Mouse (Mus musculus): ENCODE results near the gene Tep1. TPM values are rescaled to one million over a fixed set of nuclear protein-coding genes. Genes with fewer than 3 reads are reported as not detected.

The Tep1 gene
- polyA plus RNA-seq, 1 experiment: 9.3 TPM

- Histone ChIP-seq H3K27me3 (ENCODE audit: control insufficient read depth, insufficient read depth, low read length) (no peaks in the 10 kb centered on the region), H3K36me3 (ENCODE audit: control insufficient read depth, insufficient read depth, low read length) (no peaks in the 10 kb centered on the region; the same call in 1 of the 2 replicates), H3K27ac (ENCODE audit: control insufficient read depth, insufficient read depth, low read depth, low read length) (peak overlapping the region; percentile 65; the same call in 1 of the 2 replicates), H3K4me3 (ENCODE audit: control insufficient read depth, low read depth, low read length) (peak overlapping the region; percentile 94), H3K4me1 (ENCODE audit: control insufficient read depth, insufficient read depth, low read length) (no peaks in the 10 kb centered on the region; the same call in 1 of the 2 replicates)
- TF ChIP-seq CTCF (IDR thresholded peaks at IDR 0.05; ENCODE audit: control insufficient read depth, insufficient read depth, insufficient replicate concordance, low read depth, low read length) (no peak), POLR2A (IDR thresholded peaks at IDR 0.05; ENCODE audit: control insufficient read depth, low read depth, low read length) (peak; percentile 85)
Observed at GRCm38 (mm10) chr14:50795261-50795935, 75.0 kb downstream of the Tep1 start.

- TF ChIP-seq CTCF (IDR thresholded peaks at IDR 0.05; ENCODE audit: control insufficient read depth, insufficient read depth, insufficient replicate concordance, low read depth, low read length) (no peak), POLR2A (IDR thresholded peaks at IDR 0.05; ENCODE audit: control insufficient read depth, low read depth, low read length) (no peak)
- Histone ChIP-seq H3K4me1 (ENCODE audit: control insufficient read depth, insufficient read depth, low read length) (no peaks in the 10 kb centered on the region), H3K27ac (ENCODE audit: control insufficient read depth, insufficient read depth, low read depth, low read length) (no peak overlapping the region), H3K27me3 (ENCODE audit: control insufficient read depth, insufficient read depth, low read length) (no peaks in the 10 kb centered on the region), H3K4me3 (ENCODE audit: control insufficient read depth, low read depth, low read length) (no peak overlapping the region), H3K36me3 (ENCODE audit: control insufficient read depth, insufficient read depth, low read length) (no peaks in the 10 kb centered on the region; the same call in 1 of the 2 replicates)
Observed at GRCm38 (mm10) chr14:50788157-50788556, 82.2 kb downstream of the Tep1 start.

GRCm38 (mm10) chr14:50785251-50785637 lies 85.1 kb downstream of the Tep1 start, which contains the start of gene Ttc5:
Gene Ttc5 (minus strand): TSS chr14:50785519.
- TF ChIP-seq CTCF (IDR thresholded peaks at IDR 0.05; ENCODE audit: control insufficient read depth, insufficient read depth, insufficient replicate concordance, low read depth, low read length): peak; percentile 94
- no peak for TF ChIP-seq POLR2A (IDR thresholded peaks at IDR 0.05; ENCODE audit: control insufficient read depth, low read depth, low read length)
- Histone ChIP-seq H3K27ac (ENCODE audit: control insufficient read depth, insufficient read depth, low read depth, low read length) (peak within 1 kb of the TSS; percentile 53; the same call in 1 of the 2 replicates), H3K36me3 (ENCODE audit: control insufficient read depth, insufficient read depth, low read length) (no peaks in the 10 kb centered on the region), H3K4me3 (ENCODE audit: control insufficient read depth, low read depth, low read length) (peak within 1 kb of the TSS; percentile 92), H3K4me1 (ENCODE audit: control insufficient read depth, insufficient read depth, low read length) (no peaks in the 10 kb centered on the region), H3K27me3 (ENCODE audit: control insufficient read depth, insufficient read depth, low read length) (no peaks in the 10 kb centered on the region)

GRCm38 (mm10) chr14:50784391-50785250 lies 85.7 kb downstream of the Tep1 start:
- Histone ChIP-seq H3K36me3 (ENCODE audit: control insufficient read depth, insufficient read depth, low read length) (no peaks in the 10 kb centered on the region), H3K27me3 (ENCODE audit: control insufficient read depth, insufficient read depth, low read length) (no peaks in the 10 kb centered on the region), H3K4me3 (ENCODE audit: control insufficient read depth, low read depth, low read length) (peak overlapping the region; percentile 92), H3K4me1 (ENCODE audit: control insufficient read depth, insufficient read depth, low read length) (no peaks in the 10 kb centered on the region), H3K27ac (ENCODE audit: control insufficient read depth, insufficient read depth, low read depth, low read length) (peak overlapping the region; percentile 53; the same call in 1 of the 2 replicates)
- TF ChIP-seq POLR2A (IDR thresholded peaks at IDR 0.05; ENCODE audit: control insufficient read depth, low read depth, low read length) (no peak), CTCF (IDR thresholded peaks at IDR 0.05; ENCODE audit: control insufficient read depth, insufficient read depth, insufficient replicate concordance, low read depth, low read length) (no peak)

GRCm38 (mm10) chr14:50782166-50782565 lies 88.2 kb downstream of the Tep1 start:
- H3K36me3 ChIP-seq (ENCODE audit: control insufficient read depth, insufficient read depth, low read length): no peaks in the 10 kb centered on the region
- TF ChIP-seq CTCF (IDR thresholded peaks at IDR 0.05; ENCODE audit: control insufficient read depth, insufficient read depth, insufficient replicate concordance, low read depth, low read length) (no peak), POLR2A (IDR thresholded peaks at IDR 0.05; ENCODE audit: control insufficient read depth, low read depth, low read length) (no peak)
- no peak overlapping the region for H3K27ac ChIP-seq (ENCODE audit: control insufficient read depth, insufficient read depth, low read depth, low read length)
- H3K4me1 ChIP-seq (ENCODE audit: control insufficient read depth, insufficient read depth, low read length): no peaks in the 10 kb centered on the region
- no peak overlapping the region for H3K4me3 ChIP-seq (ENCODE audit: control insufficient read depth, low read depth, low read length)
- H3K27me3 ChIP-seq (ENCODE audit: control insufficient read depth, insufficient read depth, low read length): no peaks in the 10 kb centered on the region

Other genes with a start within 250 kb of the Tep1 start
- gene Olfr745, start 231.2 kb downstream of the Tep1 start, polyA plus RNA-seq (2012; rRNA removed): not detected in 2 replicates
- gene Olfr746, start 223.5 kb downstream of the Tep1 start, polyA plus RNA-seq (2012; rRNA removed): not detected in 2 replicates
- gene Olfr747, start 177.4 kb downstream of the Tep1 start, polyA plus RNA-seq (2012; rRNA removed): not detected in 2 replicates
- gene Olfr748, start 163.2 kb downstream of the Tep1 start, polyA plus RNA-seq (2012; rRNA removed): not detected in 2 replicates
- gene Olfr749, start 125.5 kb downstream of the Tep1 start, polyA plus RNA-seq (2012; rRNA removed): not detected in 2 replicates
- 13.0 and 13.5 TPM in 2 replicates for gene Ttc5, start 85.0 kb downstream of the Tep1 start, polyA plus RNA-seq (2012; rRNA removed)
- 7.0 and 7.5 TPM in 2 replicates for gene Ccnb1ip1, start 62.8 kb downstream of the Tep1 start, polyA plus RNA-seq (2012; rRNA removed)
- 10.6 and 13.9 TPM in 2 replicates for gene Parp2, start 62.7 kb downstream of the Tep1 start, polyA plus RNA-seq (2012; rRNA removed)
- gene Klhl33, start 26.9 kb upstream of the Tep1 start, polyA plus RNA-seq (2012; rRNA removed): 0.04 and 0.07 TPM in 2 replicates
- 52.9 and 58.1 TPM in 2 replicates for gene Osgep, start 54.3 kb upstream of the Tep1 start, polyA plus RNA-seq (2012; rRNA removed)
- gene Apex1, start 54.4 kb upstream of the Tep1 start, polyA plus RNA-seq (2012; rRNA removed): 31.1 and 33.9 TPM in 2 replicates
- gene Pip4p1, start 60.3 kb upstream of the Tep1 start, polyA plus RNA-seq (2012; rRNA removed): 35.1 and 48.1 TPM in 2 replicates
- 5.6 and 5.8 TPM in 2 replicates for gene Pnp, start 60.5 kb upstream of the Tep1 start, polyA plus RNA-seq (2012; rRNA removed)
- 4.8 and 5.5 TPM in 2 replicates for gene Gm49342, start 74.0 kb upstream of the Tep1 start, polyA plus RNA-seq (2012; rRNA removed)
- gene Pnp2, start 85.4 kb upstream of the Tep1 start, polyA plus RNA-seq (2012; rRNA removed): 22.3 and 22.9 TPM in 2 replicates
- gene Rnase10, start 137.2 kb upstream of the Tep1 start, polyA plus RNA-seq (2012; rRNA removed): 2.7 and 3.7 TPM in 2 replicates
- gene Rnase9, start 171.3 kb upstream of the Tep1 start, polyA plus RNA-seq (2012; rRNA removed): 1.0 TPM in 1 of 2 replicates, not detected in the other
- 0.22 and 0.49 TPM in 2 replicates for gene Rnase11, start 179.6 kb upstream of the Tep1 start, polyA plus RNA-seq (2012; rRNA removed)
- gene Rnase12, start 187.1 kb upstream of the Tep1 start, polyA plus RNA-seq (2012; rRNA removed): 17.3 TPM in 1 of 2 replicates, not detected in the other
- 0.54 and 0.77 TPM in 2 replicates for gene Olfr750, start 203.9 kb upstream of the Tep1 start, polyA plus RNA-seq (2012; rRNA removed)
- gene Rnase4, start 220.5 kb upstream of the Tep1 start, polyA plus RNA-seq (2012; rRNA removed): 8.8 and 11.5 TPM in 2 replicates
- 0.89 and 1.5 TPM in 2 replicates for gene Ang, start 220.6 kb upstream of the Tep1 start, polyA plus RNA-seq (2012; rRNA removed)
- gene Eddm3b, start 243.9 kb upstream of the Tep1 start, polyA plus RNA-seq (2012; rRNA removed): 10.3 TPM in 1 of 2 replicates, not detected in the other